Mouse (Mus musculus) left cerebral cortex, postnatal 4 days (tissue): Measurements from ENCODE around the gene Gm17622. TPM values are rescaled to one million over a fixed set of nuclear protein-coding genes. Genes with fewer than 3 reads are reported as not detected.

Source experiments
- DNase-seq: peaks from one replicate; pipeline ENCODE4 v3.0.0-alpha.2; 2022
- intact Hi-C: fragments of 180-260 bp; cut with DNase I; formaldehyde crosslinking; loops from one replicate; pipeline ENCODE4 v1.15.1; 2025
- total RNA-seq, 2 experiments: library from RNA; stranded (reverse); gene quantifications; 2 replicates each; pipeline ENCODE4 v1.2.3; 2021

The Gm17622 gene
- total RNA-seq = not detected

- no peak for DNase-seq
- intact Hi-C loops = no loop called here
Observed at GRCm38 (mm10) chr13:96490433-96490832, at the start of gene Gm17622. Gene Gm17622 (plus strand): TSS chr13:96490733.

DNA sequence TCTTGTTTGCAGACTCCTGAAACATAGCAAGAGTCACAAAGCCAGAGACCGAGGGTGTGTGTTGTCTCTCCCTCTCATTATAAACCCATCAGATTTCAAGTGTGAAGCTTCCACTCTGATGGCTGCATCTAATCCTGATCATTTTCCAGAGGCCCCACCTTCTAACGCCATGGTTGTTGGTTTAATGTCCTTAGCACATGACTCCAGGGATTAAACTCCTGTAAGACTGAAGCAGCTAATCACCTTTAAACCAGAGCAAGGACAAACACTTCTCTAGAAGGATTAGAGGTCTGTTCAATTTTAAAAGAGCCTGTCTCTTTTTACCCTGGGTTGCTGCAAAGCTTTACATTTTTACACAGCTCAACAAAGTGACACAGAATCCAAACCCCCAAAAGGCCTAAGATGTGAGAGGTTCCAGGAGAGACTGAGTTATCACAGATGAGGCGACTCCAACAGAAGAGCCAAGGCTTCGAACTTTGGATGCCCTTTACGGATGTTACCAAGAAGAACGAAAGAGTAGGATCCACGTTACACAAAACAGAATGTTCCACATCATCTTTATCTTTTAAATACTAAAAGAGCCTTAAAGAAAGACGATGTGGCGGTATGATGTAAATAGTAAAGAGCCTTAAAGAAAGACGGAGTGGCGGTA, 40.2 kb upstream of the Gm17622 start:
- no peak for DNase-seq
- intact Hi-C loops = no loop called here

DNA sequence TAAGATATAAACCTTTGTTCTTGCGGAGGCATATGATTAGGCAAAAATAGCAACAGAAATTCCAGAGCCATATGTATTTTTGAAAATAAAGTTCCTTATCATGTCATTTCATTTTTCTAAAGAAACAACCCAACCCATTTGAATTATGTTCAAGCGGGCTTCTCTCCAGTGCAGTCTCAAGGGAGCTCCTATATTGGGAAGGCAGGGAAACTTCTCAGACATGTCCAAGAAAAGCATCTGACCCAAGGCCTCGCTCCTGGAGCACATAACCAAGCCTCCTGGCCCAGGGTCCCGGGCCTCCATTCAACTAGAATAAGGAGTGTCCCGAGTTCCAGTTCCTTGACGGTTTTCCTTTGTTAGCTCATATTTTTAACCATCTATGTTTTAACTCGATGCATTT, 39.7 kb upstream of the Gm17622 start:
- no peak for DNase-seq
- intact Hi-C loops = no loop called here

- DNase-seq = no peak
- intact Hi-C loops = no loop called here
Observed at GRCm38 (mm10) chr13:96451386-96452140, 39.0 kb upstream of the Gm17622 start.

DNA sequence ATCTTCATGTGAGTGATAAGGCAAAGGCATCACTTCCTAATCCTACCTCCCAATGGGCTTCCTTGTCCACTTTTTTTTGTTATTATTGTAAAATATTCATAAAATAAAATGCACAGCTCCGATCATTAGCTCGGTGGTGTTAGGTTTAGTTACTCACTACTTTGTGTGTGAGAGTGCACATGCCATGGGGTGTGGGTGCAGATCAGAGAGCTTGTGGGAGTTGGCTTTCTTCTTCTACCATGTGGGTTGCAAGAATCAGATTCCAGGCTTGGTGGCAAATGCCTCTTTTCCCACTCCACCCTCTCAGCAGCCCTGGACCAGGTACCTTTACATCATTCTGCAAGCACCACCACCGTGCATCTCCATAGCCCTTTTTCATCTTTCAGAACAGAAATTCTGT, 37.9 kb upstream of the Gm17622 start:
- intact Hi-C loops = no loop called here
- no peak for DNase-seq

GRCm38 (mm10) chr13:96454288-96454687, 36.2 kb upstream of the Gm17622 start:
- DNase-seq = peak; percentile 24
- intact Hi-C loops = no loop called here

- intact Hi-C loops = no loop called here
- no peak for DNase-seq
Observed at GRCm38 (mm10) chr13:96457566-96457965, 33.0 kb upstream of the Gm17622 start.

DNA sequence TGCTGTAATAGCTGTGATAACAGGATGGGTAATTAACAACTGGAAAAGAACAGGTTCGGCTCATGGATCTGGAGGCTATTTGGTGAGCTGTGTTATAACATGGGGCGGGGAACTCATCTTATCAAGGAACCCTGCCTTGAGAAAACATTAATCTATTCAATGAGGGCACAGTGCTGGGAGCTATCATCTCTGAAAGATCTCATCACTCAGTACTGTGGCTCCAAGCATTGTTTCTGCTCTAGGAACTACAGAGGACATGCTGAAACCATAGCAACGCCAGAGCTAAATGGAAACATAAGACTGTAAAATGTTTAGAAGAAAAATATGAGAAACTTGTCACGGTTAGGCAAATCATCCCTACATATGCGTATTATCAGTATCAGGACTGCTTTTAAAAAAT, 32.5 kb upstream of the Gm17622 start:
- intact Hi-C loops = no loop called here
- no peak for DNase-seq

GRCm38 (mm10) chr13:96458606-96459005, 31.9 kb upstream of the Gm17622 start:
- intact Hi-C loops = no loop called here
- DNase-seq = no peak

DNA sequence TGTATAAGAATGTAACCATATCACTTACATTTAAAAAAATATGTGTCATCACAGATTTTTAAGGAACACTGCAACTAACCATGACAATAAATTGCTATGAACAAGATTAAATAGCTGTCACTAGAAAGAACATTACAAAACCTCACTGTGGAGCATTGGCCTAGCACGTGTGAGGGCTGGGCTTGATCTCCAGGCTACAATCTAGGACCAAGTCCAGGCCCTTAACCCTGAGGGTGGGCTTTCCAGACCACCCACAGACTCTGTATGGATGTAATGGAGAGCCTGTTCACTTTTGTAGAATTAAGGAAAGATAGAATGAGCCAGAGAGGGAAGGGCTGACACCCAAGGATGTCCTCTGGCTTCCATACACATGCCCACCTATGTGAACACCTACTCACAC, 27.9 kb upstream of the Gm17622 start:
- intact Hi-C loops = no loop called here
- DNase-seq = no peak

GRCm38 (mm10) chr13:96465315-96465714, 25.2 kb upstream of the Gm17622 start:
- no peak for DNase-seq
- intact Hi-C loops = no loop called here

DNA sequence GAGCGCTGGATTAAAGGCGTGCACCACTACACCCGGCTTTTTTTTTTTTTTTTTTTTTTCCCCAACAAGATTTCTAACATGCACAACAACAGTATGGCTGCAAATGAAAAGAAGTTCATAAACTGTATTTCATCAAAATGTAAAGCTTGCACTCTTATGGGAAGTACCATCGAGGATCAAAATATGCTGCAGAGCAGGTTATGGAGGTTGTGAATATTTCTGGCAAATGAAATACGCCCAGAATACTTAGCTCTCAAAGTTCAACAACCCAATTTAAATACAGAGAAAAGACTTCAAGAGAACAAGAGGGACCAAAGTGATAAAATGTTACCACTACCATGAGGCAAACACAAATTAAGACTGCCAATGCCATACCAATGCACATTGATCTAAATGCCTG, 21.9 kb upstream of the Gm17622 start:
- no peak for DNase-seq
- intact Hi-C loops = no loop called here

- intact Hi-C loops = no loop called here
- DNase-seq = no peak
Observed at GRCm38 (mm10) chr13:96470556-96470955, 20.0 kb upstream of the Gm17622 start.

GRCm38 (mm10) chr13:96470957-96471356, 19.6 kb upstream of the Gm17622 start, which contains the start of gene Ankdd1b:
Gene Ankdd1b (minus strand): TSS chr13:96471198.
- DNase-seq = no peak
- intact Hi-C loops = no loop called here

GRCm38 (mm10) chr13:96477226-96477625, 13.3 kb upstream of the Gm17622 start:
- intact Hi-C loops = no loop called here
- DNase-seq = no peak

GRCm38 (mm10) chr13:96478991-96479390, 11.5 kb upstream of the Gm17622 start:
- intact Hi-C loops = no loop called here
- DNase-seq = no peak

GRCm38 (mm10) chr13:96487230-96487629, 3.3 kb upstream of the Gm17622 start:
- intact Hi-C loops = no loop called here
- no peak for DNase-seq

DNA sequence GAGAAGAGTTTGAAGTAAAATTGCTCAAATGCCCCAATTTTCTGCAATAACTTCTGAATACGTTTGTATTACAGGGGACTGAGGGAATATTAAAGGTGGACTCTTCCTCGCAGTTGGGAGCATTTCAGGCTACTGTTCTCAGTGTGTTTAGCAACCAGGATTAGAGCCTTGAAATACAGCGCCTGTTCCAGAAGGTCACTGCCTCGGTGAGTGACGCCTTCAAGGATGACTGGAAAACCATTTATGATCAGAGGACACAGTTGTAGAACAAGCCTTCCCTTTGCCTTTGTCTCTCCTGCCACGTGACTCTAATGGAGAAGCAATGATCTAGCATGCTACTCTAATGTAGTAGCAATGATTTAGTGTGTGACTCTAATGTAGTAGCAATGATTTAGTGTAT, 2.6 kb upstream of the Gm17622 start:
- intact Hi-C loops = no loop called here

GRCm38 (mm10) chr13:96496630-96497029, 6.1 kb downstream of the Gm17622 start:
- intact Hi-C loops = no loop called here
- DNase-seq = no peak

More for the DNA sequence above, 2.6 kb upstream of the Gm17622 start:
- DNase-seq = no peak

- DNase-seq = no peak
- intact Hi-C loops = no loop called here
Observed at GRCm38 (mm10) chr13:96499891-96500290, 9.4 kb downstream of the Gm17622 start.

GRCm38 (mm10) chr13:96505661-96506060, 15.1 kb downstream of the Gm17622 start:
- intact Hi-C loops = no loop called here
- no peak for DNase-seq

DNA sequence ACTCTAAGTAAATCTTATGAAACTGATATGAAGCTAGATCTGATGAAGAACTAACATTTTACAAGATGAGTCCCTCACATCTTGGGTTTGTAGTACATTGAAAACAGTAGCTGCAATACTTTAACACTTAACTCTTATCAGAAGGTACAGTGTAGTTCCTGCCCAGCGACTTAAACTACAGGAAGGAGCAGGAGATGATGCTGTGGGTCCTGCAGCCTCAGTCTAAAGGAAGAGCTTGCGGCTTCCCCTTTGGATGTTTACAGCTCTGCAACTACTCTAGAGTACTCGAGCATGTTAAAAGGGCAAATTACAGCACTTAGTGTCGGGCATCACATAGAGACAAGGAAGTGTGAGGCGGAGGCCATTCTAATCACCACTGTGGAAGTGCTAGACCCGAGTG, 15.8 kb downstream of the Gm17622 start:
- DNase-seq = no peak
- intact Hi-C loops = no loop called here
